Mouse (Mus musculus) midbrain, embryonic 11.5 days (tissue): ENCODE results near the gene Mettl13. TPM values are rescaled to one million over a fixed set of nuclear protein-coding genes. Genes with fewer than 3 reads are reported as not detected.

Experiments
- ATAC-seq: fragments of 200-750 bp; cut with Nextera tagmentation; 2 replicates; pipeline ENCODE4 v1.8.0; 2017; ENCODE audit warnings: moderate TSS enrichment, moderate library complexity; ENCODE audit not compliant: low FRiP score
- DNase-seq: peaks from one replicate; pipeline ENCODE4 v3.0.0; 2015; ENCODE audit warnings: low spot score; ENCODE audit errors: missing footprints
- H3K27ac ChIP-seq: fragments of 300-500 bp; sonication (generic); 2 replicates; pipeline ENCODE4 v1.5.1; 2014; ENCODE audit warnings: low read depth, low read length
- H3K27me3 ChIP-seq: fragments of 300-500 bp; sonication (generic); 2 replicates; pipeline ENCODE4 v1.6.1; 2014; ENCODE audit warnings: mild to moderate bottlenecking, low read length, moderate library complexity, mixed read lengths; ENCODE audit not compliant: control insufficient read depth, insufficient read depth
- H3K36me3 ChIP-seq: fragments of 300-500 bp; sonication (generic); 2 replicates; pipeline ENCODE4 v1.6.1; 2014; ENCODE audit warnings: mild to moderate bottlenecking, low read length, moderate library complexity, mixed read lengths; ENCODE audit not compliant: control insufficient read depth, insufficient read depth
- H3K4me1 ChIP-seq: fragments of 300-500 bp; sonication (generic); 2 replicates; pipeline ENCODE4 v1.6.1; 2014; ENCODE audit warnings: low read length; ENCODE audit not compliant: control insufficient read depth, insufficient read depth
- H3K4me2 ChIP-seq: fragments of 300-500 bp; sonication (generic); 2 replicates; pipeline ENCODE4 v1.6.1; 2014; ENCODE audit warnings: mild to moderate bottlenecking, moderate library complexity
- H3K4me3 ChIP-seq: fragments of 300-500 bp; sonication (generic); 2 replicates; pipeline ENCODE4 v1.5.1; 2014; ENCODE audit warnings: low read depth, low read length
- H3K9ac ChIP-seq: fragments of 300-500 bp; sonication (generic); 2 replicates; pipeline ENCODE4 v1.6.1; 2014; ENCODE audit warnings: low read length
- H3K9me3 ChIP-seq: fragments of 300-500 bp; sonication (generic); 2 replicates; pipeline ENCODE4 v1.6.1; 2016; ENCODE audit warnings: low read length; ENCODE audit not compliant: control insufficient read depth
- WGBS: fragments of 180-500 bp; shearing (Covaris S2); extraction: QIAGEN DNeasy Blood & Tissue Kit; methylation state at CpG from one replicate; pipeline ENCODE4 v1.1.7; 2014; 5-methylcytosine and 5-hydroxymethylcytosine counted together
- polyA plus RNA-seq: library from polyadenylated mRNA; unstranded; fragments of >200 nt; fragmentation: Nextera tagmentation; extraction: Ambion mirVana; gene quantifications from 2 replicates; pipeline ENCODE4 v1.2.1, GENCODE M21; 2014

Mettl13 gene
- polyA plus RNA-seq, 1 experiment from 2014 or later = 13.9 TPM

GRCm38 (mm10) chr1:162548917-162549613 lies 714 bp upstream of the Mettl13 start:
- no peak for ATAC-seq
- H3K27ac ChIP-seq = peak overlapping the region; percentile 56; the same call in 1 of the 2 replicates
- H3K4me2 ChIP-seq = peak overlapping the region; percentile 76
- no peaks in the 10 kb centered on the region for H3K27me3 ChIP-seq
- H3K4me1 ChIP-seq = peaks cover 9% of the 10 kb centered on the region
- peaks cover 12% of the 10 kb centered on the region for H3K36me3 ChIP-seq
- 70% methylated on average over 10 of the region's 10 CpGs for WGBS
- peak; percentile 81 for DNase-seq
- no peaks in the 10 kb centered on the region for H3K9me3 ChIP-seq
- H3K9ac ChIP-seq = peak overlapping the region; percentile 62
- H3K4me3 ChIP-seq = peak overlapping the region; percentile 64; the same call in 1 of the 2 replicates

GRCm38 (mm10) chr1:162547607-162548006 lies 744 bp downstream of the Mettl13 start:
- H3K9me3 ChIP-seq = no peaks in the 10 kb centered on the region
- H3K9ac ChIP-seq = peak overlapping the region; percentile 75
- WGBS = 21% methylated on average over 10 of the region's 10 CpGs
- H3K27ac ChIP-seq = no peak overlapping the region
- no peaks in the 10 kb centered on the region for H3K27me3 ChIP-seq
- H3K4me2 ChIP-seq = peak overlapping the region; percentile 76
- DNase-seq = peak; percentile 84
- peak overlapping the region; percentile 64 for H3K4me3 ChIP-seq
- H3K36me3 ChIP-seq = peaks cover 20% of the 10 kb centered on the region
- peaks cover 9% of the 10 kb centered on the region for H3K4me1 ChIP-seq
- ATAC-seq = no peak

- ATAC-seq (no peak), DNase-seq (no peak)
- H3K36me3 ChIP-seq = peaks cover 27% of the 10 kb centered on the region
- H3K27me3 ChIP-seq = no peaks in the 10 kb centered on the region
- H3K9ac ChIP-seq = no peak overlapping the region
- 76% methylated on average over 1 of the region's 1 CpGs for WGBS
- no peak overlapping the region for H3K4me3 ChIP-seq
- peaks cover 9% of the 10 kb centered on the region for H3K4me1 ChIP-seq
- no peak overlapping the region for H3K4me2 ChIP-seq
- H3K9me3 ChIP-seq = no peaks in the 10 kb centered on the region
- no peak overlapping the region for H3K27ac ChIP-seq
Observed at GRCm38 (mm10) chr1:162543231-162543630, 5.1 kb downstream of the Mettl13 start.

- Histone ChIP-seq H3K4me1 (no peaks in the 10 kb centered on the region), H3K9ac (no peak overlapping the region), H3K27me3 (no peaks in the 10 kb centered on the region), H3K4me2 (no peak overlapping the region), H3K36me3 (peaks cover 31% of the 10 kb centered on the region), H3K27ac (no peak overlapping the region), H3K9me3 (no peaks in the 10 kb centered on the region), H3K4me3 (no peak overlapping the region)
- ATAC-seq = no peak
- DNase-seq = no peak
- WGBS = 94% methylated on average over 14 of the region's 14 CpGs
Observed at GRCm38 (mm10) chr1:162533766-162534560, 14.4 kb downstream of the Mettl13 start.

GRCm38 (mm10) chr1:162532330-162532729 lies 16.0 kb downstream of the Mettl13 start:
- WGBS = 90% methylated on average over 4 of the region's 4 CpGs
- Histone ChIP-seq H3K9ac (no peak overlapping the region), H3K9me3 (peaks cover 2% of the 10 kb centered on the region; the same call in 1 of the 2 replicates), H3K27me3 (no peaks in the 10 kb centered on the region), H3K27ac (no peak overlapping the region), H3K4me2 (no peak overlapping the region), H3K36me3 (peaks cover 29% of the 10 kb centered on the region), H3K4me1 (no peaks in the 10 kb centered on the region), H3K4me3 (no peak overlapping the region)
- no peak for DNase-seq
- ATAC-seq = no peak

- peaks cover 2% of the 10 kb centered on the region; the same call in 1 of the 2 replicates for H3K9me3 ChIP-seq
- ATAC-seq = 0 out of 2 replicates have a peak, but pooled peaks have one; percentile 35
- H3K4me1 ChIP-seq = no peaks in the 10 kb centered on the region
- DNase-seq = no peak
- no peak overlapping the region for H3K9ac ChIP-seq
- 68% methylated on average over 4 of the region's 4 CpGs for WGBS
- H3K36me3 ChIP-seq = peaks cover 25% of the 10 kb centered on the region
- no peak overlapping the region for H3K4me3 ChIP-seq
- no peaks in the 10 kb centered on the region for H3K27me3 ChIP-seq
- H3K27ac ChIP-seq = no peak overlapping the region
- H3K4me2 ChIP-seq = no peak overlapping the region
Observed at GRCm38 (mm10) chr1:162531584-162531983, 16.8 kb downstream of the Mettl13 start.

GRCm38 (mm10) chr1:162530666-162531065 lies 17.7 kb downstream of the Mettl13 start:
- DNase-seq = no peak
- H3K4me2 ChIP-seq = no peak overlapping the region
- H3K9me3 ChIP-seq = peaks cover 2% of the 10 kb centered on the region; the same call in 1 of the 2 replicates
- no peaks in the 10 kb centered on the region for H3K27me3 ChIP-seq
- no peak overlapping the region for H3K4me3 ChIP-seq
- no peaks in the 10 kb centered on the region for H3K4me1 ChIP-seq
- peaks cover 20% of the 10 kb centered on the region for H3K36me3 ChIP-seq
- ATAC-seq = no peak
- no peak overlapping the region for H3K9ac ChIP-seq
- H3K27ac ChIP-seq = no peak overlapping the region
- 68% methylated on average over 1 of the region's 1 CpGs for WGBS

GRCm38 (mm10) chr1:162529651-162530050 lies 18.7 kb downstream of the Mettl13 start:
- ATAC-seq (no peak), DNase-seq (no peak)
- Histone ChIP-seq H3K27me3 (no peaks in the 10 kb centered on the region), H3K27ac (no peak overlapping the region), H3K9ac (no peak overlapping the region), H3K36me3 (peaks cover 14% of the 10 kb centered on the region), H3K4me3 (no peak overlapping the region), H3K9me3 (peaks cover 2% of the 10 kb centered on the region; the same call in 1 of the 2 replicates), H3K4me2 (no peak overlapping the region), H3K4me1 (no peaks in the 10 kb centered on the region)
- WGBS = 68% methylated on average over 2 of the region's 2 CpGs

GRCm38 (mm10) chr1:162515116-162515515 lies 33.2 kb downstream of the Mettl13 start:
- no peak overlapping the region for H3K27ac ChIP-seq
- H3K4me3 ChIP-seq = no peak overlapping the region
- WGBS = 93% methylated on average over 1 of the region's 1 CpGs
- H3K4me2 ChIP-seq = no peak overlapping the region
- H3K4me1 ChIP-seq = no peaks in the 10 kb centered on the region
- no peak for DNase-seq
- H3K9me3 ChIP-seq = no peaks in the 10 kb centered on the region
- ATAC-seq = no peak
- no peaks in the 10 kb centered on the region for H3K36me3 ChIP-seq
- H3K27me3 ChIP-seq = no peaks in the 10 kb centered on the region
- no peak overlapping the region for H3K9ac ChIP-seq
